Mouse (Mus musculus) hindbrain, embryonic 15.5 days (tissue): ENCODE results near the gene Vps53. TPM values are rescaled to one million over a fixed set of nuclear protein-coding genes. Genes with fewer than 3 reads are reported as not detected.
A peak's percentile ranks its signal among the peaks of the same experiment; 100 is the strongest.
"Not testable (repeated sequence)": the region's sequence is repeated elsewhere in the genome, so short reads cannot be mapped to it uniquely, and the experiment has no call there.

Experiments used
- ATAC-seq: fragments of 200-750 bp; cut with Nextera tagmentation; 2 replicates; pipeline ENCODE4 v1.8.0; 2017; ENCODE audit warnings: low read depth, moderate number of reproducible peaks, moderate TSS enrichment; ENCODE audit not compliant: low FRiP score
- H3K27ac ChIP-seq: fragments of 300-500 bp; sonication (generic); replicated peaks from 2 replicates; pipeline ENCODE4 v1.5.1; 2015; ENCODE audit warnings: mild to moderate bottlenecking, inconsistent platforms
- H3K27me3 ChIP-seq: fragments of 300-500 bp; sonication (generic); 2 replicates; pipeline ENCODE4 v1.6.1; 2015; ENCODE audit warnings: control low read depth, inconsistent platforms
- H3K36me3 ChIP-seq: fragments of 300-500 bp; sonication (generic); 2 replicates; pipeline ENCODE4 v1.6.1; 2015; ENCODE audit warnings: control low read depth, inconsistent platforms
- H3K4me1 ChIP-seq: fragments of 300-500 bp; sonication (generic); replicated peaks from 2 replicates; pipeline ENCODE4 v1.6.1; 2015; ENCODE audit warnings: control low read depth, inconsistent platforms
- H3K4me2 ChIP-seq: fragments of 300-500 bp; sonication (generic); 2 replicates; pipeline ENCODE4 v1.6.1; 2015; ENCODE audit warnings: moderate library complexity, mild to moderate bottlenecking, inconsistent platforms
- H3K4me3 ChIP-seq: fragments of 300-500 bp; sonication (generic); 2 replicates; pipeline ENCODE4 v1.5.1; 2015; ENCODE audit warnings: mild to moderate bottlenecking, inconsistent platforms
- H3K9ac ChIP-seq: fragments of 300-500 bp; sonication (generic); 2 replicates; pipeline ENCODE4 v1.6.1; 2015; ENCODE audit warnings: inconsistent platforms
- H3K9me3 ChIP-seq: fragments of 300-500 bp; sonication (generic); 2 replicates; pipeline ENCODE4 v1.6.1; 2016; ENCODE audit warnings: control low read depth, inconsistent platforms
- WGBS: fragments of 180-500 bp; shearing (Covaris S2); methylation state at CpG from one replicate; pipeline ENCODE4 v1.1.7; 2015; 5-methylcytosine and 5-hydroxymethylcytosine counted together
- polyA plus RNA-seq: library from polyadenylated mRNA; unstranded; fragments of >200 nt; fragmentation: Nextera tagmentation; extraction: Ambion mirVana; gene quantifications from 2 replicates; pipeline ENCODE4 v1.2.1, GENCODE M21; 2015

Gene Vps53
- polyA plus RNA-seq: 67.7 and 68.4 TPM in 2 replicates

DNA sequence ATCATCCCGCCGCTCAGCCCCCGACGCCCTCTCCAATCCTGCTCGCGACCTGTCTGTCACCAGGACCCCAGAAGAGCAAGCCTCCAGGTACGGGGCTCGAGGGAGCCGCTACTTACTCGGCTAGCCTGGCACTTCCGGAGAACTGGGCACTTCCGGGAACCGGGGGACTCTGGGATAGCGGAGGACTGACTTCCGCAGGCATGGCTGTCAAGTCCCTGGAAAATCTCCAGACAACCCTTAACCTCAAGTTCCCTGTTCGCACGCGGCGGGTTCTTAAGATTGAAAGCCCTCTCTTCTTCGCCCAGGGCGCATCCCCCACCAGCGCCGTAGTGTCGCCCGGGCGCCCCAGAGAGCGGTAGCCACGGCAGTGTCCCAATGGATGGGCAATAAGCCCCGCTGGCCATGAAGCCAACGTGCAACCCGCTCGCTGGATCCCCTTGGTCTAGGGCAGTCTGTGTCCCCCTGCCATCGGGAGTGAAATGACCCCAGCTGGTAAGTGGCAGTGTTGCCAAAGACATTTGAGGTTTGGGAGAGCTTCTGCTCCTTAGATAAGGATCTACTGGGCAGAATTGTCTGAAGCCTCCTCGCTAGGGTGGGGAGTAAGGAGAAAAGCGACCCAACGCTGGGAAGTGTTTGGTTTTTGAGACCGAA is at the start of gene Vps53, which contains the start of gene Fam57a:
TSS of gene Vps53 (minus strand) at position 153 of the 651 bp plus-strand sequence.
TSS of gene Fam57a (plus strand) at position 177 of the 651 bp plus-strand sequence.
- H3K9ac ChIP-seq: peak within 1 kb of the TSS; percentile 72
- H3K4me1 ChIP-seq: peaks cover 22% of the 10 kb centered on the region
- peak; percentile 94 for ATAC-seq
- peaks cover 5% of the 10 kb centered on the region; the same call in 1 of the 2 replicates for H3K36me3 ChIP-seq
- no peaks in the 10 kb centered on the region for H3K9me3 ChIP-seq
- H3K27ac ChIP-seq: peak within 1 kb of the TSS; percentile 86
- WGBS: under 1% methylated on average over 37 of the region's 37 CpGs
- no peaks in the 10 kb centered on the region for H3K27me3 ChIP-seq
- peak within 1 kb of the TSS; percentile 83 for H3K4me2 ChIP-seq
- H3K4me3 ChIP-seq: peak within 1 kb of the TSS; percentile 88

DNA sequence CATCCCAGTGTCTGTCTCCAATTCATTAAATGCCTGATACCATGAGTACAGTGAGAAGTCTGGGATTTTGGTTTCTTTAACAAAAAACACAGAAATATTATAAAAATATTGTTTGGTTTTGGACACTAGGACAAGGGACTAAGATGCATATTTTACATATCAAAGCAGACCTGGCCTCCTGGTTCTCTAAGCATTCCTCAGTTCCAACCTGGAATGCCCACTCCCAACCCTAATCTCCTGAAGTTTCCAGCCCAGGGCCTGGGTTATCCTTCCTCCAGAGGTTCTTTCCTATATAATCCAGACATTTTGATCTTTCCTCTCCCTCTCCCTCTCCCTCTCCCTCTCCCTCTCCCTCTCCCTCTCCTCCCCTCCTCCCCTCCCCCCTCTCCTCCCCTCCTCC is 45.6 kb upstream of the Vps53 start:
- H3K36me3 ChIP-seq: peaks cover 37% of the 10 kb centered on the region
- H3K9ac ChIP-seq: no peak overlapping the region
- no peaks in the 10 kb centered on the region for H3K4me1 ChIP-seq
- no peak overlapping the region for H3K4me2 ChIP-seq
- H3K27me3 ChIP-seq: no peaks in the 10 kb centered on the region
- H3K9me3 ChIP-seq: no peaks in the 10 kb centered on the region
- H3K4me3 ChIP-seq: no peak overlapping the region
- no peak overlapping the region for H3K27ac ChIP-seq
- no peak for ATAC-seq

DNA sequence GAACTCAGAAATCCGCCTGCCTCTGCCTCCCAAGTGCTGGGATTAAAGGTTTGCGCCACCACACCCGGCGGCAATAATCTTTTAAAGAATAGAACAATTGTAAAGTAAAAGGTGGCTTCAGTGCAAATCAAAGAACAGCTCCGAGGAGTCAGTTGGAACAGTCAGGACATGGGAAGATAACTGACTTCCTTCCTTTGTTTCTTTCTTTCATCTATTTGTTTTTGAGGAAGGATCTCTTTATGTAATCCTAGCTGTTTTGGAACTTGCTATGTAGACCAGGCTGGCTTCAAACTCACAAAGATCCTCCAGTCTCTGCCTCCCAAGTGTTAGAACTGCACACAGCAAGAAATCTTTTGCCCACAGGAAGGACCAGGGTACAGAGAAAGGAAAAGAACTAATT is 45.2 kb upstream of the Vps53 start:
- Histone ChIP-seq H3K9me3 (no peaks in the 10 kb centered on the region), H3K27me3 (no peaks in the 10 kb centered on the region), H3K9ac (no peak overlapping the region), H3K4me3 (no peak overlapping the region), H3K4me2 (no peak overlapping the region), H3K36me3 (peaks cover 37% of the 10 kb centered on the region), H3K27ac (no peak overlapping the region), H3K4me1 (no peaks in the 10 kb centered on the region)
- ATAC-seq: no peak
- 95% methylated on average over 5 of the region's 5 CpGs for WGBS

DNA sequence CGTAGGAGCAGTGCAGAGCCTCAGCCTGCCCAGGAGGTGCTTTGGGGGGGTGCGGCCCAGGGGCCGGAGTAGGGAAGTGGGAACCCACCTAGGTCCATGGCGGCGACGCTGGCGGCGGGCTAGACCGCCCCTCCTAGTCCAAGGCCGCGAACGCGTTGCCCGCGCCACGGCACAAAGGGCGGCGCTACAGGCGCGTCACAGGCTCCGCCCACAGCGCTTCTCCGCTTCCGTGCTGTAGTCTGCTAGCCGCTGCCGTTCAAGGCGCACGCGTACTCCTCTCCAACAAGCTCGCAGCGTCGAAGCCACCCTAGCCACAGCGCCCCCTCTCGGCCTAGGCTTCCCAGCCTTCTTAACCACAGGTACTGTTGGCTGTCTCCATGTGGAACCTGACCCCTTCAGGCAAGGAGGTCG is 37.9 kb upstream of the Vps53 start, which contains the start of the genes Dbil5 and Gemin4:
TSS of gene Dbil5 (plus strand) at position 219 of the 411 bp plus-strand sequence.
TSS of gene Gemin4 (minus strand) at position 275 of the 411 bp plus-strand sequence.
- ATAC-seq: peak; percentile 98
- H3K27me3 ChIP-seq: no peaks in the 10 kb centered on the region
- peak within 1 kb of the TSS; percentile 83 for H3K4me2 ChIP-seq
- H3K9ac ChIP-seq: peak within 1 kb of the TSS; percentile 94
- peak within 1 kb of the TSS; percentile 92 for H3K27ac ChIP-seq
- under 1% methylated on average over 33 of the region's 35 CpGs for WGBS
- peaks cover 27% of the 10 kb centered on the region for H3K36me3 ChIP-seq
- peaks cover 11% of the 10 kb centered on the region for H3K4me1 ChIP-seq
- peak within 1 kb of the TSS; percentile 88 for H3K4me3 ChIP-seq
- no peaks in the 10 kb centered on the region for H3K9me3 ChIP-seq

DNA sequence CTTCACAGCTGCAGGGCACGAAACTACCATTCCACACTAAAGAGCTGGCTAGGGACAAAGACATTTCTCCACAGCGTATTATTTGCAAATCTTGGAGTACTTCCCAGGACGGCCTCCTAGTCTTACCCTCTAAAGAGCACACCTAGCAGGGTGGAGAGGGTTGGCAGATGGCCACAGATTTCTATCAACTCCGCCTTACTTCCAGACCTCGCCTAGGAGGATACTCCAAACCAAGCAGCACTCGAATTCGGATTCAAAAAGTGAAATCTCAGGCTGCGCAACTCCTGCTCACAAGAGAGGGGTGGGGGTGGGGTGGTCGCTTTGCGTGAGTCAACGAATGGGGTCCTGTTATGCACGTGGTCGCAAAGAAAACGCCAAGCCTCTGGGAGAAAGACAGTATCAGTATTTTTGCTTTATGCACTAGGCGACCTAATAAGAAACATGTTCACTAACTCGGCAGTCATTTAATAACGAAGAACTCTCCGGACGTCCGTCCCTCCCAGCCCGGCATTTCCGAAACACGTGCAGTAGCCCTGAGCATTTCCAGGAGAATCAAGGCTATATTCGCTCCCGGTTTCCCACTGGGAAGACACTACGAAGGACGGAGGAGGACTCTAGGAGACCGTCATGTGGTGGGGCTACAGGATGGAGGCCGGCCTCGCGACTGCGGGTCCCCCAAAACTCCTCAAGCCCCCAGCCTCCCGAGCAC is 37.4 kb upstream of the Vps53 start:
- WGBS: 2% methylated on average over 33 of the region's 33 CpGs
- peak overlapping the region; percentile 88 for H3K4me3 ChIP-seq
- peak overlapping the region; percentile 92 for H3K27ac ChIP-seq
- peaks cover 11% of the 10 kb centered on the region for H3K4me1 ChIP-seq
- H3K36me3 ChIP-seq: peaks cover 28% of the 10 kb centered on the region
- ATAC-seq: peak; percentile 43
- peak overlapping the region; percentile 94 for H3K9ac ChIP-seq
- no peaks in the 10 kb centered on the region for H3K27me3 ChIP-seq
- no peaks in the 10 kb centered on the region for H3K9me3 ChIP-seq
- peak overlapping the region; percentile 83 for H3K4me2 ChIP-seq

DNA sequence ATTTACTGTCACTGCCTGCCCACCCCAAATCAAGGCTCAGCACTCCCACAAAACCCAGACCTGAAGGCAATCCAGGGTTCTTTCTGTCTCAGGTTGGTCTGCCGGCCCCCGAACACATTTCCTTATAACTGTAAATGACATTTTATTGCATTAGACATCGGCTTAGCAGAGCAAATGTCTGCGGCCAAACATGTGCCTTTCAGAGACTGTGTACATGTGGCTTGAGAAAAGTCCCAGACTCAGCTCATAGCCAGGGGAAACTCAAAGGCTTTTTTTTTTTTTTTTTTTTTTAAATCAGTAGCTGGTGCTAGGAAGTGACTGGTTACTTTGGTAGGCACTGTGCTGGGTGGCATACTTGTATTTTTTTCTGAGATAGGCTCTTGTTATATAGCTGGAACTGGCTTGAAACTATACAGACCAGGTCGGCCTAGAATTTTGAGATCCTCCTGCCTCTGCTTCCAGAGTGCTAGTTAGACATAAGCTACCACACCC is 36.6 kb upstream of the Vps53 start:
- Histone ChIP-seq H3K27ac (peak overlapping the region; percentile 92; the same call in 1 of the 2 replicates), H3K4me3 (peak overlapping the region; percentile 88), H3K4me1 (peaks cover 11% of the 10 kb centered on the region), H3K9me3 (no peaks in the 10 kb centered on the region), H3K27me3 (no peaks in the 10 kb centered on the region), H3K4me2 (peak overlapping the region; percentile 83), H3K9ac (no peak overlapping the region), H3K36me3 (peaks cover 22% of the 10 kb centered on the region)
- WGBS: 96% methylated on average over 5 of the region's 5 CpGs
- ATAC-seq: no peak

DNA sequence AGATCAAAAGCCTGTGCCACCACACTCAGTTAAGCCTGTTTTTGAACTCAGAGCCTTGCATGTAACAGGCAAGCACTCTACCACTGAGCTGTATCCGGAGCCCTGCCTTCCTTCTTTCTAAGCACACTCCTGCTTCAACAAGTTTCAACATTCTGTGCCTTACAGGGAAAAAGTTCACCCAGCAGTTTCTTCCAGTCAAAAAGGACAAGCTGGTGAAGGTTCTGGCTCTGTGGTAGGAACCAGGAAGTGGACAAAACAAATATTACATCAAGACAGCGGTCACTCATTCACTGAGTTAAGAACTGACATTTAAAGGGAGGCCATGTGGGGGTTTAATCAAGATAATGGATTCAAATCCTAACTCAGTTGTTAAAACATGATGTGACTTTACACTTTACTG is 35.6 kb upstream of the Vps53 start:
- H3K36me3 ChIP-seq: peaks cover 21% of the 10 kb centered on the region
- no peak overlapping the region for H3K4me3 ChIP-seq
- H3K27ac ChIP-seq: no peak overlapping the region
- no peak overlapping the region for H3K9ac ChIP-seq
- peaks cover 11% of the 10 kb centered on the region for H3K4me1 ChIP-seq
- ATAC-seq: no peak
- H3K27me3 ChIP-seq: no peaks in the 10 kb centered on the region
- 94% methylated on average over 2 of the region's 2 CpGs for WGBS
- no peaks in the 10 kb centered on the region for H3K9me3 ChIP-seq
- H3K4me2 ChIP-seq: no peak overlapping the region

DNA sequence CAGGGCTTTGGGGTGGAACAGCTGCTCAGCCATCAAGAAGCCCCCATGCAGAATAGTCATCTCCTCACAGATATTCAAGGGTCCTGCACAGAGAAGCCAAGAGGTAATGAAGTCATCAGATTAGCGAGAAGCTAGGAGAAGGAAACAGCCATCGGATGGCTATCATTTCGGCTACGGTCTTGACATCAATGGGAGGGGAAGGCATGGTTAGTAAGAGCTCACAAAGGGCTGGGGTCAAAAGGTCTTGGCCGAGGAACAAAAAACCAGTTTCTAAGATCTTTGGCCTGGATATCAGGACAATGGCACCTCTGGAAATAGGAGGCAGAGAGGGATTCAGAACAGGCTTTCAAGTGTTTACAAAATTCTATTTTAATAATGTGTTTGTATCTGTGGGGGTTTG is 34.4 kb upstream of the Vps53 start:
- Histone ChIP-seq H3K4me1 (peaks cover 11% of the 10 kb centered on the region), H3K9me3 (no peaks in the 10 kb centered on the region), H3K4me2 (no peak overlapping the region), H3K27ac (no peak overlapping the region), H3K27me3 (no peaks in the 10 kb centered on the region), H3K4me3 (no peak overlapping the region), H3K36me3 (peaks cover 24% of the 10 kb centered on the region), H3K9ac (no peak overlapping the region)
- WGBS: 15% methylated on average over 5 of the region's 5 CpGs
- ATAC-seq: no peak

DNA sequence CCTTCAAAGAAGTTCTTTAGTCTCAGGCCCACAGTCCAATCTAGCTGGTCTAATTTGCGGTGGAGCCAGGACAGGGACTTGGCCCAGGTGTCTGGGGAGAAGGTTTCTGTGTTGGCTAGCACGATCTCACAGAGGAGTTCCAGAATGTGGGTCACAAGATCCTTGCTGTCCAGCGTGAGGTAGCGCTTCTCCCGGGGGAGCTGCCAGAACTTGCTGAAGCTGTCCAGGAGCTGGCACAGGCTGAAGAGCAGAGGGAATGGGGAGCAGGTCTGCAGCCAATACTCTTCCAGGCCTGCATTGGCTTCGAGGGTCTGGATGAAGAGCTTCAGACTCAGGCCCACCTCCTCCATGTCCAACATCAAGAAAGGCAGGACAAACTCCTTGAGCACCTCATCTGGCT is 32.1 kb upstream of the Vps53 start:
- ATAC-seq, H3K4me1 ChIP-seq, H3K27ac ChIP-seq, H3K9me3 ChIP-seq, H3K27me3 ChIP-seq, H3K4me3 ChIP-seq, H3K4me2 ChIP-seq, H3K9ac ChIP-seq: not testable (repeated sequence)
- 89% methylated on average over 5 of the region's 6 CpGs for WGBS
- peaks cover 45% of the 10 kb centered on the region for H3K36me3 ChIP-seq

DNA sequence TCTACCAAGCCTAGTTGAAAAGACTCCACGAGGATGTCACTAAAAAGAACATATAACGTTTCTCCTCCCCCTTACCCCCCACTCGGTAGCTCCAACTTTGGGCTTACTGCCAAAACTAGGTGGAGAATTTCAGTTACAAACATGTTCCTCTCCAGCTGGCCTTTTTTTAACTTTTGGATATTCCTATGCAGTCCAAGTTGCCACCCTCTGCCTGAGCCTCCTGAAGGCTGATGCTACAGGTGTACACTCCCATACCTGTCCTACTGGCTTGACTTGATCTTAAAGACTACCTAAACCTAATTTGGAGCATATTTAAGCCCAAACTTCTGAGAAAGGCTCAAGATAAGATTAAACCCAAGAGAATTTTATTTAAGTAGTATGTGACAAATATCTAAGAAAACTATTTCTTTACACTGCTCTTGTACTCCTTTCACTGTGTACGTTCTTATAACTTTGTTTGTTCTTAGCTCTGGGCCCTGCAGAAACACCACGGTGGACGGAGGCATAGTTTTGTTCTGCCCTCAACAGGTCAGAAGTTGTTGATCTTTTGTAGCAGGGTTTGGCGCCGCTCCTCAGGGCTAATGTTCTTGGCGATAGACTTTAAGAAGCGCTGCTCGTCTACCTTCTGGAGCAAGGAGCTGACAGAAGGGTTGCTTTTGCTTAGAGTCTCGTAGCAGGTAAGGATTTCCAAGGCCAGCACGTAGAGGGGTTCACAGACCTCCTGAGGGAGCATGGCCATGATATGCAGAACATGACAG is 31.0 kb upstream of the Vps53 start:
- Histone ChIP-seq H3K27ac (no peak overlapping the region), H3K4me3 (no peak overlapping the region), H3K27me3 (no peaks in the 10 kb centered on the region), H3K9me3 (no peaks in the 10 kb centered on the region), H3K4me2 (no peak overlapping the region), H3K4me1 (no peaks in the 10 kb centered on the region), H3K36me3 (peaks cover 57% of the 10 kb centered on the region), H3K9ac (no peak overlapping the region)
- ATAC-seq: no peak
- 89% methylated on average over 13 of the region's 13 CpGs for whole genome bisulfite sequencing

DNA sequence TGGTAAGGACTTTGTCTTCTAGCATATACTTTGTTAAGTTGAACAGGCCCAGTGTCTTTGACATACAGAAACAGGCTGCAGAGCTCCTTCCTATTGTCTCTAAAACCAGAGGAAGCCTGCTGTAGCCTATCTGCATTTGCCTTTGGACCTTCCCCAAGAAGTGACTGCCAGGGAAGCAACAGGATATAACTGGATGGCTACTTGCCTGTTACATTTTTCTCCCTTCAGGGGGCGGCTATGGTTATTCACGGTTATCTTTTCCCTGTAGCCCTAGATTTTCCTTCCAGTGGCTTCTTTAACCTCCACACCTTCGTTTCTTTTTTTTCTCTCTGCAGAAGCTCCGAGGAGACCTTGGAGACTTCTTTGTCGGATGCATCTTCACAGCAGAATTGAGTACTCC is 27.3 kb upstream of the Vps53 start:
- Histone ChIP-seq H3K36me3 (peaks cover 46% of the 10 kb centered on the region), H3K9ac (no peak overlapping the region), H3K4me1 (peaks cover 16% of the 10 kb centered on the region), H3K4me3 (no peak overlapping the region), H3K27me3 (no peaks in the 10 kb centered on the region), H3K27ac (no peak overlapping the region), H3K4me2 (no peak overlapping the region), H3K9me3 (no peaks in the 10 kb centered on the region)
- 89% methylated on average over 5 of the region's 5 CpGs for WGBS
- ATAC-seq: no peak
